Mouse (Mus musculus) hindbrain, embryonic 16.5 days (tissue): ENCODE results near the gene Tap2. TPM values are rescaled to one million over a fixed set of nuclear protein-coding genes. Genes with fewer than 3 reads are reported as not detected.

Source experiments
- ATAC-seq: fragments of 200-750 bp; cut with Nextera tagmentation; 2 replicates; pipeline ENCODE4 v1.8.0; 2017; ENCODE audit warnings: moderate TSS enrichment, moderate library complexity
- H3K27ac ChIP-seq: fragments of 300-500 bp; sonication (generic); 2 replicates; pipeline ENCODE4 v1.5.1; 2014; ENCODE audit warnings: low read depth, mild to moderate bottlenecking, control low read depth, low read length, moderate library complexity
- H3K27me3 ChIP-seq: fragments of 300-500 bp; sonication (generic); replicated peaks from 2 replicates; pipeline ENCODE4 v1.6.1; 2014; ENCODE audit warnings: low read length; ENCODE audit not compliant: control insufficient read depth, insufficient read depth
- H3K36me3 ChIP-seq: fragments of 300-500 bp; sonication (generic); 2 replicates; pipeline ENCODE4 v1.6.1; 2014; ENCODE audit warnings: mild to moderate bottlenecking, low read length, moderate library complexity, mixed read lengths; ENCODE audit not compliant: control insufficient read depth, insufficient read depth
- H3K4me1 ChIP-seq: fragments of 300-500 bp; sonication (generic); 2 replicates; pipeline ENCODE4 v1.6.1; 2014; ENCODE audit warnings: low read depth, low read length; ENCODE audit not compliant: control insufficient read depth, insufficient read depth
- H3K4me2 ChIP-seq: fragments of 300-500 bp; sonication (generic); 2 replicates; pipeline ENCODE4 v1.6.1; 2014; ENCODE audit warnings: mild to moderate bottlenecking, low read length, control low read depth, moderate library complexity
- H3K4me3 ChIP-seq: fragments of 300-500 bp; sonication (generic); 2 replicates; pipeline ENCODE4 v1.5.1; 2014; ENCODE audit warnings: mild to moderate bottlenecking, low read length, control low read depth, moderate library complexity
- H3K9ac ChIP-seq: fragments of 300-500 bp; sonication (generic); 2 replicates; pipeline ENCODE4 v1.6.1; 2014; ENCODE audit warnings: low read depth, mild to moderate bottlenecking, control low read depth, low read length, moderate library complexity
- H3K9me3 ChIP-seq: fragments of 300-500 bp; sonication (generic); 2 replicates; pipeline ENCODE4 v1.6.1; 2014; ENCODE audit warnings: mild to moderate bottlenecking, low read length, moderate library complexity; ENCODE audit not compliant: control insufficient read depth
- WGBS: fragments of 180-500 bp; shearing (Covaris S2); extraction: QIAGEN DNeasy Blood & Tissue Kit; methylation state at CpG from one replicate; pipeline ENCODE4 v1.1.7; 2014; 5-methylcytosine and 5-hydroxymethylcytosine counted together
- polyA plus RNA-seq: library from polyadenylated mRNA; unstranded; fragments of >200 nt; fragmentation: Nextera tagmentation; extraction: Ambion mirVana; gene quantifications from 2 replicates; pipeline ENCODE4 v1.2.1, GENCODE M21; 2015

The Tap2 gene
- polyA plus RNA-seq, 1 experiment from 2014 or later = 2.9 TPM

DNA sequence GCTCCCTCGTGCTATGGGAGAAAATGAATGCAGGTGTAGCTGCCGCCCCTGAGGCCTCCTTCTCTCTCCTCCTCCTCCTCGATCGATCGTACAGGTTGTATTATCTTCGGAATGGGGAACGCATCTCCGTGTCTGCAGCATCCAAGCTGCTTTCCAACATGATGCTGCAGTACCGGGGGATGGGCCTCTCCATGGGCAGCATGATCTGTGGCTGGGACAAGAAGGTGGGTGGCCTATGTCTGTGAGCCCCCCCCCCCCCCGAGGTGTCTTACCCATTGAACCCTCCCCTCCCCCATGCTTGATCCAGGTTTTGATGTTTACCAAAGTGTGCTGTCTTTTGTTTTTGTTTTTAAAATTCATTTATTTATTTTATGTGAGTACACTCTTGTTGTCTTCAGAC, 3.3 kb upstream of the Tap2 start:
- WGBS = 85% methylated on average over 10 of the region's 10 CpGs
- Histone ChIP-seq H3K4me1 (peaks cover 13% of the 10 kb centered on the region), H3K4me3 (no peak overlapping the region), H3K9me3 (no peaks in the 10 kb centered on the region), H3K27me3 (peaks cover 48% of the 10 kb centered on the region), H3K9ac (no peak overlapping the region), H3K36me3 (no peaks in the 10 kb centered on the region), H3K4me2 (no peak overlapping the region), H3K27ac (no peak overlapping the region)
- no peak for ATAC-seq

DNA sequence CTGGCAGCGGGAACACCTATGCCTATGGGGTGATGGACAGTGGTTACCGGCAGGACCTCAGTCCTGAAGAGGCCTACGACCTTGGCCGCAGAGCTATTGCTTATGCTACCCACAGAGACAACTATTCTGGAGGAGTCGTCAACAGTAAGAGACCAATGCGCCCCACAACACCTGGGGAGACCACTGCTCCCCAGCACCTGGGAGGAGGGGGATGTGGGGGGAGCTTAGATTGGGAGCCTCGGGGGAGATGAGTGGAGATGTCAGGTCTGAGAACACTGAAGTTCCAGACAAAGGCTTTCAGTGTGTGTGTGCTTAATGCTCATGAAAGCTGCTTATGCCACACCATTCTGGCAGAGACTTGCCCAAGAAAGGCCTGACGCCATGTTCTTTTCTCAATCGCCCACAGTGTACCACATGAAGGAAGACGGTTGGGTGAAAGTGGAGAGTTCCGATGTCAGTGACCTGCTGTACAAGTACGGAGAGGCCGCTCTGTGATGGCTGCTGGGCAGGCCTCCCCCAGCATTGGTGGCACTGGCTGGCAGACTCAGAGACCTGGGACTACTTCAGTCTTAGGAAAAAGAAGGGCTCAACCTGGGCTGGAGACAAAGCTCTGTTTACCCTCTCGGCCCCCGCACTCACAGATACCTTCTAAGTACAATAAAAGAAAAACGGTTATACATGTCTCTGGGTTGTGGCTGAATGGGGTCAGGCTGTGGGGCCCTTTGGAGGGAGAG, 2.4 kb upstream of the Tap2 start:
- H3K27ac ChIP-seq = no peak overlapping the region
- no peak overlapping the region for H3K9ac ChIP-seq
- H3K36me3 ChIP-seq = no peaks in the 10 kb centered on the region
- no peak overlapping the region for H3K4me2 ChIP-seq
- H3K27me3 ChIP-seq = peaks cover 48% of the 10 kb centered on the region
- H3K4me3 ChIP-seq = no peak overlapping the region
- WGBS = 88% methylated on average over 16 of the region's 16 CpGs
- H3K4me1 ChIP-seq = peaks cover 13% of the 10 kb centered on the region
- no peaks in the 10 kb centered on the region for H3K9me3 ChIP-seq
- no peak for ATAC-seq

DNA sequence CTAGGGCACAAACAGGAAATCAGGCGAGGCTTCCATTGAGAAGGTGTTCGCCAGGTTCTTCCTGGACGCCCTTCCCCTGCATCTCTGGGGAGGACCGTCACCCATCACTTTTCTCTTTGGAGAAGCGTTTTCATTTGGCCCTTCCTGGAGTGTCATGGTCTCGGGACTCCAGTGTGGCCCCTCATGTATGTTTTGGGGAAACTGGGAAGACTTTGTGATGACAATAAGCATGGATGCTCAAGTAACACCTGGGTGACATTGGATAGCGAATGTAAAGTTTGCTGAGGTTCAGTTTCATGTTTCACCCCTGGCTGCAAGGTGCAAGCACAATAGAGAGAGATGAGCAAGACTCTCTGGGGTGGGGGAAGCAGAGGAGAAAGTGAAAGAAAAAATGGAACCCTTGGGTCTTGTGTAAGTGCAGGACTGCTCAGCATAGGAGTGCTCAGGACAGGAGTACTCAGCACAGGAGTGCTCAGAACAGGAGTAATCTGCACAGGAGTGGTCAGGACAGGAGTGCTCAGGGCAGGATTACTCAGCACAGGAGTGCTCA, 1.7 kb upstream of the Tap2 start:
- H3K4me2 ChIP-seq = no peak overlapping the region
- ATAC-seq = no peak
- no peak overlapping the region for H3K9ac ChIP-seq
- peaks cover 44% of the 10 kb centered on the region for H3K27me3 ChIP-seq
- peaks cover 13% of the 10 kb centered on the region for H3K4me1 ChIP-seq
- 77% methylated on average over 7 of the region's 7 CpGs for WGBS
- no peaks in the 10 kb centered on the region for H3K36me3 ChIP-seq
- H3K27ac ChIP-seq = no peak overlapping the region
- no peak overlapping the region for H3K4me3 ChIP-seq
- H3K9me3 ChIP-seq = no peaks in the 10 kb centered on the region

- Histone ChIP-seq H3K27ac (no peak overlapping the region), H3K4me3 (no peak overlapping the region), H3K27me3 (peaks cover 42% of the 10 kb centered on the region), H3K9me3 (no peaks in the 10 kb centered on the region), H3K4me2 (no peak overlapping the region), H3K4me1 (peaks cover 10% of the 10 kb centered on the region), H3K36me3 (no peaks in the 10 kb centered on the region), H3K9ac (no peak overlapping the region)
- 87% methylated on average over 4 of the region's 4 CpGs for WGBS
- ATAC-seq = peak; percentile 41; the same call in 1 of the 2 replicates
These were observed 426 bp upstream of the Tap2 start for GRCm38 (mm10) chr17:34202760-34203442.

GRCm38 (mm10) chr17:34204303-34205010, 1.1 kb downstream of the Tap2 start:
- WGBS = under 1% methylated on average over 44 of the region's 44 CpGs
- Histone ChIP-seq H3K4me3 (peak overlapping the region; percentile 63), H3K4me1 (peaks cover 5% of the 10 kb centered on the region), H3K4me2 (peak overlapping the region; percentile 86), H3K9ac (peak overlapping the region; percentile 70), H3K27ac (no peak overlapping the region), H3K27me3 (peaks cover 28% of the 10 kb centered on the region), H3K9me3 (no peaks in the 10 kb centered on the region), H3K36me3 (no peaks in the 10 kb centered on the region)
- ATAC-seq = peak; percentile 53; the same call in 1 of the 2 replicates

- H3K4me3 ChIP-seq = peak overlapping the region; percentile 63
- no peak for ATAC-seq
- H3K27ac ChIP-seq = no peak overlapping the region
- H3K4me1 ChIP-seq = peaks cover 5% of the 10 kb centered on the region
- no peaks in the 10 kb centered on the region for H3K9me3 ChIP-seq
- H3K27me3 ChIP-seq = peaks cover 27% of the 10 kb centered on the region
- H3K4me2 ChIP-seq = peak overlapping the region; percentile 86
- 15% methylated on average over 17 of the region's 18 CpGs for WGBS
- H3K9ac ChIP-seq = peak overlapping the region; percentile 70; the same call in 1 of the 2 replicates
- H3K36me3 ChIP-seq = no peaks in the 10 kb centered on the region
These were observed 1.9 kb downstream of the Tap2 start for GRCm38 (mm10) chr17:34205021-34205745.

DNA sequence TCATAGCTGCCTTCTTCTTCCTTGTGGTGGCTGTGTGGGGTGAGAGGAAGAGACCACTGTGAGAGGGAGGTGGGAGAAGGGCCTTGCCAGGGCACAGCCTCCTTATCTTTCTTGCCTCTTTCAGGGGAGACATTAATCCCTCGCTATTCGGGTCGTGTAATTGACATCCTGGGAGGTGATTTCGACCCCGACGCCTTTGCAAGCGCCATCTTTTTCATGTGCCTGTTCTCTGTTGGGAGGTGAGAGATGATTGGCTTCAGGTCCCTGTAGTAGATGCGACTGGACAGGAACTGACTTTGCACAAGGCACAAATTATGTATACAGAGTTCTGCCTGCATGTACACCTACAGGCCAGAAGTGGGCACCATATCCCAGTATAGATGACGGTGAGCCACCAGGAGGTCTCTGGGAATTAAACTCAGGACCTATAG, 2.4 kb downstream of the Tap2 start:
- H3K27me3 ChIP-seq = peaks cover 27% of the 10 kb centered on the region
- H3K9me3 ChIP-seq = no peaks in the 10 kb centered on the region
- H3K27ac ChIP-seq = no peak overlapping the region
- WGBS = 22% methylated on average over 9 of the region's 9 CpGs
- no peak for ATAC-seq
- H3K4me2 ChIP-seq = no peak overlapping the region; the same call in 1 of the 2 replicates
- no peaks in the 10 kb centered on the region for H3K36me3 ChIP-seq
- H3K4me3 ChIP-seq = no peak overlapping the region
- H3K9ac ChIP-seq = 0 out of 2 replicates have a peak overlapping the region, but pooled peaks have one; percentile 13
- peaks cover 5% of the 10 kb centered on the region for H3K4me1 ChIP-seq

DNA sequence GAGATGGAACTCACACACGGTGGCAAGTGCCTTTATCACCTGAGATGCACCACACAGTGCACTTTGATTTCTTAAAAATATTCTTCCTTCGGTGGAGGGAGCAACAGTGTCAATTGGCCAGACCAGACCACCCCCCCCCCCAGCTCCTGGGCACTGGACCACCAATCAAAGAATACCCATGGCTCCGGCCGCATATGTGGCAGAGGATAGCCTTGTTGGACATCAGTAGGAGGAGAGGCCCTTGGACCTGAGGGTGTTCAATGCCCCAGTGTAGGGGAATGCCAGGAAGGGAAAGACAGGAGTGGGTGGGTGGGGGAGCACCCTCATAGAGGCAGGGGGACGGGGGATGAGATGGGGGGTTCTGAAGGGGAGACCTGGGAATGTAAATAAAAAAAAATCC, 3.4 kb downstream of the Tap2 start:
- Histone ChIP-seq H3K9me3 (no peaks in the 10 kb centered on the region), H3K27ac (no peak overlapping the region), H3K9ac (no peak overlapping the region), H3K36me3 (no peaks in the 10 kb centered on the region), H3K4me1 (peaks cover 5% of the 10 kb centered on the region), H3K4me3 (no peak overlapping the region), H3K4me2 (no peak overlapping the region), H3K27me3 (peaks cover 30% of the 10 kb centered on the region)
- 86% methylated on average over 5 of the region's 5 CpGs for WGBS
- no peak for ATAC-seq
